Mouse (Mus musculus): Measurements from ENCODE around the gene Sart3. TPM values are rescaled to one million over a fixed set of nuclear protein-coding genes. Genes with fewer than 3 reads are reported as not detected.

Sart3 gene
- polyA plus RNA-seq, 1 experiment from 2014 or later, result 9.1 TPM

GRCm38 (mm10) chr5:113732182-113732581 is 40.1 kb downstream of the Sart3 start:
- no peak for ATAC-seq
- WGBS, result 29% methylated on average over 6 of the region's 6 CpGs
- no peak overlapping the region for H3K4me3 ChIP-seq (ENCODE audit: low read depth, low read length)

GRCm38 (mm10) chr5:113731174-113731573 is 41.1 kb downstream of the Sart3 start:
- no peak for ATAC-seq
- no peak for TF ChIP-seq CTCF (IDR thresholded peaks at IDR 0.05; ENCODE audit: low read depth)
- no peaks in the 10 kb centered on the region for H3K36me3 ChIP-seq (ENCODE audit: control insufficient read depth, insufficient read depth)
- no peak overlapping the region for H3K9ac ChIP-seq (ENCODE audit: low read depth, low read length)
- H3K4me1 ChIP-seq (replicated peaks; ENCODE audit: control insufficient read depth, insufficient read depth, low read length), result 0 out of 2 replicates have a peak, but pooled peaks cover 5% of the 10 kb centered on the region
- H3K9me3 ChIP-seq (ENCODE audit: control insufficient read depth), result no peaks in the 10 kb centered on the region
- no peak overlapping the region for H3K4me3 ChIP-seq (ENCODE audit: low read depth, low read length)
- no peak overlapping the region for H3K4me2 ChIP-seq (replicated peaks; ENCODE audit: low read depth)
- H3K27me3 ChIP-seq (replicated peaks; ENCODE audit: control insufficient read depth, insufficient read depth, low read length), result no peaks in the 10 kb centered on the region
- WGBS, result 88% methylated on average over 7 of the region's 7 CpGs
- no peak overlapping the region for H3K27ac ChIP-seq (ENCODE audit: low read depth, low read length)

More at GRCm38 (mm10) chr5:113732182-113732581, 40.1 kb downstream of the Sart3 start:
- Histone ChIP-seq H3K9ac (ENCODE audit: low read depth, low read length) (no peak overlapping the region), H3K4me2 (replicated peaks; ENCODE audit: low read depth) (no peak overlapping the region), H3K4me1 (replicated peaks; ENCODE audit: control insufficient read depth, insufficient read depth, low read length) (0 out of 2 replicates have a peak, but pooled peaks cover 5% of the 10 kb centered on the region), H3K27ac (ENCODE audit: low read depth, low read length) (no peak overlapping the region), H3K9me3 (ENCODE audit: control insufficient read depth) (no peaks in the 10 kb centered on the region), H3K36me3 (ENCODE audit: control insufficient read depth, insufficient read depth) (peaks cover under 1% of the 10 kb centered on the region; the same call in 1 of the 2 replicates), H3K27me3 (replicated peaks; ENCODE audit: control insufficient read depth, insufficient read depth, low read length) (no peaks in the 10 kb centered on the region)
- peak; percentile 81 for TF ChIP-seq CTCF (IDR thresholded peaks at IDR 0.05; ENCODE audit: low read depth)

- H3K9me3 ChIP-seq (ENCODE audit: control insufficient read depth), result no peaks in the 10 kb centered on the region
- 0 out of 2 replicates have a peak, but pooled peaks cover 5% of the 10 kb centered on the region for H3K4me1 ChIP-seq (replicated peaks; ENCODE audit: control insufficient read depth, insufficient read depth, low read length)
- 56% methylated on average over 7 of the region's 7 CpGs for WGBS
- no peak overlapping the region for H3K4me3 ChIP-seq (ENCODE audit: low read depth, low read length)
- no peak for ATAC-seq
- no peaks in the 10 kb centered on the region for H3K27me3 ChIP-seq (replicated peaks; ENCODE audit: control insufficient read depth, insufficient read depth, low read length)
- no peak for TF ChIP-seq CTCF (IDR thresholded peaks at IDR 0.05; ENCODE audit: low read depth)
- no peak overlapping the region for H3K9ac ChIP-seq (ENCODE audit: low read depth, low read length)
- H3K27ac ChIP-seq (ENCODE audit: low read depth, low read length), result no peak overlapping the region
- no peaks in the 10 kb centered on the region for H3K36me3 ChIP-seq (ENCODE audit: control insufficient read depth, insufficient read depth)
- no peak overlapping the region for H3K4me2 ChIP-seq (replicated peaks; ENCODE audit: low read depth)
Measured at GRCm38 (mm10) chr5:113730641-113731121, 41.6 kb downstream of the Sart3 start.

GRCm38 (mm10) chr5:113728691-113729090 is 43.6 kb downstream of the Sart3 start:
- no peaks in the 10 kb centered on the region for H3K27me3 ChIP-seq (replicated peaks; ENCODE audit: control insufficient read depth, insufficient read depth, low read length)
- no peak overlapping the region for H3K27ac ChIP-seq (ENCODE audit: low read depth, low read length)
- H3K36me3 ChIP-seq (ENCODE audit: control insufficient read depth, insufficient read depth), result no peaks in the 10 kb centered on the region
- no peak for ATAC-seq
- H3K9ac ChIP-seq (ENCODE audit: low read depth, low read length), result no peak overlapping the region
- no peak overlapping the region for H3K4me3 ChIP-seq (ENCODE audit: low read depth, low read length)
- TF ChIP-seq CTCF (IDR thresholded peaks at IDR 0.05; ENCODE audit: low read depth), result no peak
- H3K4me1 ChIP-seq (replicated peaks; ENCODE audit: control insufficient read depth, insufficient read depth, low read length), result no peaks in the 10 kb centered on the region
- H3K4me2 ChIP-seq (replicated peaks; ENCODE audit: low read depth), result no peak overlapping the region
- 81% methylated on average over 7 of the region's 7 CpGs for WGBS
- no peaks in the 10 kb centered on the region for H3K9me3 ChIP-seq (ENCODE audit: control insufficient read depth)

GRCm38 (mm10) chr5:113728011-113728410 is 44.3 kb downstream of the Sart3 start:
- Histone ChIP-seq H3K4me2 (replicated peaks; ENCODE audit: low read depth) (no peak overlapping the region), H3K36me3 (ENCODE audit: control insufficient read depth, insufficient read depth) (no peaks in the 10 kb centered on the region), H3K9me3 (ENCODE audit: control insufficient read depth) (no peaks in the 10 kb centered on the region), H3K4me3 (ENCODE audit: low read depth, low read length) (no peak overlapping the region), H3K4me1 (replicated peaks; ENCODE audit: control insufficient read depth, insufficient read depth, low read length) (no peaks in the 10 kb centered on the region), H3K27ac (ENCODE audit: low read depth, low read length) (no peak overlapping the region), H3K9ac (ENCODE audit: low read depth, low read length) (no peak overlapping the region), H3K27me3 (replicated peaks; ENCODE audit: control insufficient read depth, insufficient read depth, low read length) (no peaks in the 10 kb centered on the region)
- 83% methylated on average over 7 of the region's 7 CpGs for WGBS
- TF ChIP-seq CTCF (IDR thresholded peaks at IDR 0.05; ENCODE audit: low read depth), result no peak
- ATAC-seq, result no peak

GRCm38 (mm10) chr5:113727238-113727637 is 45.1 kb downstream of the Sart3 start:
- H3K4me3 ChIP-seq (ENCODE audit: low read depth, low read length), result no peak overlapping the region
- H3K27ac ChIP-seq (ENCODE audit: low read depth, low read length), result no peak overlapping the region
- H3K4me1 ChIP-seq (replicated peaks; ENCODE audit: control insufficient read depth, insufficient read depth, low read length), result no peaks in the 10 kb centered on the region
- H3K9ac ChIP-seq (ENCODE audit: low read depth, low read length), result no peak overlapping the region
- no peaks in the 10 kb centered on the region for H3K36me3 ChIP-seq (ENCODE audit: control insufficient read depth, insufficient read depth)
- TF ChIP-seq CTCF (IDR thresholded peaks at IDR 0.05; ENCODE audit: low read depth), result no peak
- H3K27me3 ChIP-seq (replicated peaks; ENCODE audit: control insufficient read depth, insufficient read depth, low read length), result no peaks in the 10 kb centered on the region
- WGBS, result 53% methylated on average over 12 of the region's 12 CpGs
- no peak for ATAC-seq
- H3K9me3 ChIP-seq (ENCODE audit: control insufficient read depth), result no peaks in the 10 kb centered on the region
- H3K4me2 ChIP-seq (replicated peaks; ENCODE audit: low read depth), result no peak overlapping the region

GRCm38 (mm10) chr5:113726618-113727017 is 45.7 kb downstream of the Sart3 start:
- H3K4me3 ChIP-seq (ENCODE audit: low read depth, low read length), result no peak overlapping the region
- no peak overlapping the region for H3K27ac ChIP-seq (ENCODE audit: low read depth, low read length)
- no peak overlapping the region for H3K4me2 ChIP-seq (replicated peaks; ENCODE audit: low read depth)
- no peak for ATAC-seq
- TF ChIP-seq CTCF (IDR thresholded peaks at IDR 0.05; ENCODE audit: low read depth), result no peak
- 63% methylated on average over 6 of the region's 6 CpGs for WGBS
- H3K4me1 ChIP-seq (replicated peaks; ENCODE audit: control insufficient read depth, insufficient read depth, low read length), result no peaks in the 10 kb centered on the region
- H3K27me3 ChIP-seq (replicated peaks; ENCODE audit: control insufficient read depth, insufficient read depth, low read length), result no peaks in the 10 kb centered on the region
- no peaks in the 10 kb centered on the region for H3K36me3 ChIP-seq (ENCODE audit: control insufficient read depth, insufficient read depth)
- H3K9me3 ChIP-seq (ENCODE audit: control insufficient read depth), result no peaks in the 10 kb centered on the region
- no peak overlapping the region for H3K9ac ChIP-seq (ENCODE audit: low read depth, low read length)

Data from intestine, postnatal 0 days (tissue).